Mouse (Mus musculus): ENCODE results near the gene Tex36. TPM values are rescaled to one million over a fixed set of nuclear protein-coding genes. Genes with fewer than 3 reads are reported as not detected.
A peak's percentile ranks its signal among the peaks of the same experiment; 100 is the strongest.

Gene Tex36
- polyA plus RNA-seq, 1 experiment = not detected

DNA sequence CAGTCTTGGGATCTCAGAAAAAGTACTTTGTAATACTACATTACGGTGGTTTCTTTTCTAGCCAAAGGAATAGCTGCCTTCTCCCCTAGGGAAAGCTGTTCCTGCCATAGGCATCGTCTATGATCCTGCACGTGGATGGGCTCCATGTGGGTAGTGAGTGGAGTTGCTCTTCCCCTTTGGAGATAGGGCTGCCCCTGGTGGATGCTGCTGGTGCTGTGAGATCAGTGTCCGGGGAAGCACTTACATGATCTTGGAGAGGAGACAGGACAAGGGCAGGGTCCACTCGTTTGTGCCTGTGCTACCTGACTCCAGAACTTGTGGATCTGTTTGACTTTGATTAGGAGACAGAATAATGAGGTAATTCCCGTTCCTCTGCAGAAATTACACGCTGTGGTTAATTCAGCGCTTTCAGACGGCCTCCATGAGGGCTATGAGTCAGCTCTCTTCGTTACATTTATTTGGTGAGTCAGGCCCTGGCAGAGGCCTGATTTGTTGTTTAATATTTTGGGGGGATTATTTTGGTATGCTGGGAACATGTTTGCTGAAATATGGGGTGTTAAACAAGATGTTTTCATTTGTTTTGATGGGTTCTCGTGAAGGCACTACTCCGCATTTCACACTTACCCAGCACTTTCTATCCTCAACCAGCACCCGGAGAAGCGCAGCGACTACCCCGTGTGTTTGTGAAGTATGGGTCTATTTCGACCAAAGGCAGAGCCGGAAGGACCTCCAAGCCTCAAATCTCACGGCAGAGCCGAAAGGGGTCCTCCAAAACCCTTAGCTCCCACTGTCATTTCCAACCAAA is 22.3 kb downstream of the Tex36 start:
- Histone ChIP-seq H3K9me3 (replicated peaks; ENCODE audit: control insufficient read depth, insufficient read depth, low read length, poor library complexity, severe bottlenecking) (no peaks in the 10 kb centered on the region), H3K27ac (ENCODE audit: insufficient read depth, low read length) (no peak overlapping the region), H3K27me3 (ENCODE audit: control insufficient read depth, insufficient read depth, low read length, poor library complexity, severe bottlenecking) (no peaks in the 10 kb centered on the region), H3K4me3 (ENCODE audit: low read depth, low read length) (no peak overlapping the region), H3K36me3 (ENCODE audit: control insufficient read depth, insufficient read depth, low read length, poor library complexity, severe bottlenecking) (no peaks in the 10 kb centered on the region), H3K9ac (ENCODE audit: low read depth, poor library complexity, severe bottlenecking) (no peak overlapping the region), H3K4me1 (ENCODE audit: control insufficient read depth, insufficient read depth, low read length) (peaks cover 2% of the 10 kb centered on the region)
- TF ChIP-seq CTCF (IDR thresholded peaks at IDR 0.05; ENCODE audit: low read depth, low read length) = peak; percentile 10
- no peak for TF ChIP-seq POLR2A (IDR thresholded peaks at IDR 0.05; ENCODE audit: insufficient read depth, low read length)

DNA sequence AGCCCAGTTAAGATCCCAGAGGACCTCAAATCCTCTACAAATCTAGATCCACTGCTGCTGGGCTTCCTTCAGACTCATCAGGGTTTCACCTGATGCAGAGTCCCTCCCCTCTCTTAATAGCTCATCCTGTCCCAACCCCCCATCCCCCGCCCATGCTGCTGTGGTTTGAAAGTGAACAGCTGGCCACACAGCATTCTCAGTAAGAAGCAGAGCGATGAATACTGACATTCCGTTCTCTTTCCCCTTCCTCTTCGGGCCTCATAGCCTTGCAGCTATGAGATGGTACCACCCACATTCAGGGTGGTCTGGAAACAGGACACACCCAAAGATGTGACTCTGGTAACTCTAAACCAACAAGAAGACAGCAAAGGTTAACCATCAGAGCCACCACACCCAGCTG is 25.1 kb downstream of the Tex36 start:
- no peak overlapping the region for H3K27ac ChIP-seq (ENCODE audit: insufficient read depth, low read length)
- H3K4me1 ChIP-seq (ENCODE audit: control insufficient read depth, insufficient read depth, low read length) = no peaks in the 10 kb centered on the region
- no peak overlapping the region for H3K9ac ChIP-seq (ENCODE audit: low read depth, poor library complexity, severe bottlenecking)
- no peaks in the 10 kb centered on the region for H3K36me3 ChIP-seq (ENCODE audit: control insufficient read depth, insufficient read depth, low read length, poor library complexity, severe bottlenecking)
- H3K27me3 ChIP-seq (ENCODE audit: control insufficient read depth, insufficient read depth, low read length, poor library complexity, severe bottlenecking) = no peaks in the 10 kb centered on the region
- H3K4me3 ChIP-seq (ENCODE audit: low read depth, low read length) = no peak overlapping the region
- TF ChIP-seq CTCF (IDR thresholded peaks at IDR 0.05; ENCODE audit: low read depth, low read length) (no peak), POLR2A (IDR thresholded peaks at IDR 0.05; ENCODE audit: insufficient read depth, low read length) (no peak), EP300 (IDR thresholded peaks at IDR 0.05; ENCODE audit: insufficient read depth, low read depth, low read length) (peak; percentile 94)
- H3K9me3 ChIP-seq (replicated peaks; ENCODE audit: control insufficient read depth, insufficient read depth, low read length, poor library complexity, severe bottlenecking) = no peaks in the 10 kb centered on the region

DNA sequence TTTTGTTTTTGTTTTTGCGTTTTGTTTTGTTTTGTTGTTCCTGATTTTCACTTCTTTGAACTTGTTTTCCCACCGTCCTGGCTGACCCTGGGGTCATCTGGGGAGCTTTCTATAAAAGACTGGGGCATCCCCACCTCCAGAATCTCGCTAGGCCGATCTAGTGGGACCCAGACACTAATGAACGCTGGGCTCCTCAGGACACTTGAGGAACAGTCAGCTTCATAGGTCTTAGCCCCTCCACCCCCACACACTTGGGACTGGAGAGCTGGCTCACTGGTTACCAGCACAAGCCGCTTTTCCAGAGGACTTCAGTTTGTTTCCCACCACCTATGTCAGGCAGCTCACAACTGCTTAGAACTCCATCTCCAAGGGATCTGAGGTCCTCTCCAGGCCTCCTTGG is 25.7 kb downstream of the Tex36 start:
- 0 out of 2 replicates have a peak overlapping the region, but pooled peaks have one; percentile 11 for H3K4me3 ChIP-seq (ENCODE audit: low read depth, low read length)
- no peaks in the 10 kb centered on the region for H3K4me1 ChIP-seq (ENCODE audit: control insufficient read depth, insufficient read depth, low read length)
- H3K27me3 ChIP-seq (ENCODE audit: control insufficient read depth, insufficient read depth, low read length, poor library complexity, severe bottlenecking) = no peaks in the 10 kb centered on the region
- H3K9ac ChIP-seq (ENCODE audit: low read depth, poor library complexity, severe bottlenecking) = no peak overlapping the region
- no peaks in the 10 kb centered on the region for H3K9me3 ChIP-seq (replicated peaks; ENCODE audit: control insufficient read depth, insufficient read depth, low read length, poor library complexity, severe bottlenecking)
- TF ChIP-seq POLR2A (IDR thresholded peaks at IDR 0.05; ENCODE audit: insufficient read depth, low read length) = no peak
- no peak for TF ChIP-seq CTCF (IDR thresholded peaks at IDR 0.05; ENCODE audit: low read depth, low read length)
- TF ChIP-seq EP300 (IDR thresholded peaks at IDR 0.05; ENCODE audit: insufficient read depth, low read depth, low read length) = no peak
- no peaks in the 10 kb centered on the region for H3K36me3 ChIP-seq (ENCODE audit: control insufficient read depth, insufficient read depth, low read length, poor library complexity, severe bottlenecking)
- no peak overlapping the region for H3K27ac ChIP-seq (ENCODE audit: insufficient read depth, low read length)

DNA sequence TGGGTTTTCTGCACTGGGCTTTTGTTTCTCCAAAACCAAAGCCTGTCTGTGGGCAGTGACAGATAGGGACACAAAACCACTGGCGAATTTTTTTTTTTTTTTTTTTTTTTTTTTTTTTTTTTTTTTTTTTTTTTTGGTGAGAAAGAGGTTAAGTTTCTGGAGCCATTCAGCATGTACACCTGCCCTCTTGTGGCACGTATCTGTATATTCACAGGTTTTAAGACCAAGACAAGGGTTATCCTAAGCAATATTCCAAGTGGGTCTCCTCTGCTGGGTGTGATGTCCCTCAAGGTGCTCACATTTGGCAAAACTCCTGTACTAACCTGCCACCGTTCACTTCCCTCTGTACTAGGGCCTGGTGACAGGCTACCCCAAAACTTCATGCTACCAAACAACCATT is 30.0 kb downstream of the Tex36 start:
- Histone ChIP-seq H3K27ac (ENCODE audit: insufficient read depth, low read length) (no peak overlapping the region), H3K9me3 (replicated peaks; ENCODE audit: control insufficient read depth, insufficient read depth, low read length, poor library complexity, severe bottlenecking) (no peaks in the 10 kb centered on the region), H3K4me3 (ENCODE audit: low read depth, low read length) (no peak overlapping the region), H3K4me1 (ENCODE audit: control insufficient read depth, insufficient read depth, low read length) (no peaks in the 10 kb centered on the region), H3K27me3 (ENCODE audit: control insufficient read depth, insufficient read depth, low read length, poor library complexity, severe bottlenecking) (no peaks in the 10 kb centered on the region), H3K9ac (ENCODE audit: low read depth, poor library complexity, severe bottlenecking) (no peak overlapping the region), H3K36me3 (ENCODE audit: control insufficient read depth, insufficient read depth, low read length, poor library complexity, severe bottlenecking) (no peaks in the 10 kb centered on the region)
- no peak for TF ChIP-seq EP300 (IDR thresholded peaks at IDR 0.05; ENCODE audit: insufficient read depth, low read depth, low read length)
- no peak for TF ChIP-seq POLR2A (IDR thresholded peaks at IDR 0.05; ENCODE audit: insufficient read depth, low read length)

DNA sequence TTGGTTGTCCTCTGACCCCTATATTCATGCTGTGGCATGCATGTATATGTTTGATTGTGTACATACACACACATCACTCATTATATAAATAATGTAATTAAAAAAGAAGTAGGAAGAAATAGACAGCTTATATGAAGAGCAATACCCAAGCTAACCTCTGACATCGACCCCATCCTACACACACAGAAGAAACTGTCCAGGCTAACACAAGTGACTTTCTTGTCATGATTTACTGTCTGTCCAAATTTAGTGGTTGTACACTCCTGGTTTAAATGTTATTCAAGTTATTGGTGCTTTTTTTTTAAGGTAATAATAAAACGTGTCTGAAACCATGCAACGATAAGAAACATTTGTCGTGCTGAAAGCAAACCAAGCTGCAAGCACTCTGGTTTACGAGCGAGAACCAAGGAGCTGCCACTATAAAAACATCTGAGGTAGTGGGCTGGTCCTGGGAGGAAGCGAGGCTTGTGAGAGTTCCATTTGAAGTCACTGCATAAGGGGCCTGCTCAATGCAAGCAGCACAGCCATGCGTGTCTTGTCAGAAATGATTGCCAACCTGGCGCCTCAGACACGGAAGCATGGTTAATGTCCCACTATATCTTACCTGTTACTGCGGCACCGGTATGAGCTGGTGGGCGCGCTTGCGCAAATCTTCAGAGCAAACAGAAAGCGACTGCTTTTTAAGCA is 32.6 kb downstream of the Tex36 start:
- Histone ChIP-seq H3K4me1 (ENCODE audit: control insufficient read depth, insufficient read depth, low read length) (no peaks in the 10 kb centered on the region), H3K4me3 (ENCODE audit: low read depth, low read length) (no peak overlapping the region), H3K36me3 (ENCODE audit: control insufficient read depth, insufficient read depth, low read length, poor library complexity, severe bottlenecking) (no peaks in the 10 kb centered on the region), H3K27me3 (ENCODE audit: control insufficient read depth, insufficient read depth, low read length, poor library complexity, severe bottlenecking) (no peaks in the 10 kb centered on the region), H3K27ac (ENCODE audit: insufficient read depth, low read length) (no peak overlapping the region), H3K9me3 (replicated peaks; ENCODE audit: control insufficient read depth, insufficient read depth, low read length, poor library complexity, severe bottlenecking) (no peaks in the 10 kb centered on the region), H3K9ac (ENCODE audit: low read depth, poor library complexity, severe bottlenecking) (no peak overlapping the region)
- no peak for TF ChIP-seq CTCF (IDR thresholded peaks at IDR 0.05; ENCODE audit: low read depth, low read length)
- no peak for TF ChIP-seq EP300 (IDR thresholded peaks at IDR 0.05; ENCODE audit: insufficient read depth, low read depth, low read length)
- TF ChIP-seq POLR2A (IDR thresholded peaks at IDR 0.05; ENCODE audit: insufficient read depth, low read length) = no peak

DNA sequence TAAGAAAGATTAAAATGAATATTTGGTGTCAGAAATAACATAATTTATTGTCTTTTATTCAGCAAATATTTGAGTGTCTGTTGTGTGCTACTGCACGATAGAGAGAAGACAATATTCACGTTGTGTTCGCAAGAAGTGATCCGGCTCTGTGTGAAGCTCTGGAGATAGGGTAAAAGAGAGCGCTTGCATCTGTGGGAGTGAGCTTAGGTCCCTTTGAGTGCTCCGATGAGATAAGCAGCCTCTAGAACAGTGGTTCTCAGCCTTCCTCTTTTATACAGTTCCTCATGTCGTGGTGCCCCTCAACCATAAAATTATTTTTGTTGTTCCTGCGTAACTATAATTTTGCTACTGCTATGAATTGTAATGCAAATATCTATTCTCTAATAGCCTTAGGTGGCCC is 37.4 kb downstream of the Tex36 start:
- Histone ChIP-seq H3K9me3 (replicated peaks; ENCODE audit: control insufficient read depth, insufficient read depth, low read length, poor library complexity, severe bottlenecking) (no peaks in the 10 kb centered on the region), H3K4me3 (ENCODE audit: low read depth, low read length) (no peak overlapping the region)

More for the DNA sequence above, 37.4 kb downstream of the Tex36 start:
- Histone ChIP-seq H3K9ac (ENCODE audit: low read depth, poor library complexity, severe bottlenecking) (no peak overlapping the region), H3K27ac (ENCODE audit: insufficient read depth, low read length) (no peak overlapping the region), H3K36me3 (ENCODE audit: control insufficient read depth, insufficient read depth, low read length, poor library complexity, severe bottlenecking) (no peaks in the 10 kb centered on the region), H3K4me1 (ENCODE audit: control insufficient read depth, insufficient read depth, low read length) (no peaks in the 10 kb centered on the region), H3K27me3 (ENCODE audit: control insufficient read depth, insufficient read depth, low read length, poor library complexity, severe bottlenecking) (no peaks in the 10 kb centered on the region)
- no peak for TF ChIP-seq POLR2A (IDR thresholded peaks at IDR 0.05; ENCODE audit: insufficient read depth, low read length)
- TF ChIP-seq EP300 (IDR thresholded peaks at IDR 0.05; ENCODE audit: insufficient read depth, low read depth, low read length) = no peak
- no peak for TF ChIP-seq CTCF (IDR thresholded peaks at IDR 0.05; ENCODE audit: low read depth, low read length)

Measured in ES-Bruce4 (cell line).